Mouse (Mus musculus): ENCODE measurements around the gene Smco3.

GRCm38 (mm10) chr6:136883431-136883915 is 48.2 kb upstream of the Smco3 start:
- TF ChIP-seq NELFE (IDR thresholded peaks at IDR 0.05; ENCODE audit: low read depth, low read length) (no peak), HCFC1 (IDR thresholded peaks at IDR 0.05; ENCODE audit: low read depth, low read length) (no peak), USF2 (IDR thresholded peaks at IDR 0.05; ENCODE audit: borderline replicate concordance in 1 of 2, insufficient read depth in 1 of 2, low read depth in 1 of 2, low read length in 2 of 2) (no peak), MXI1 (IDR thresholded peaks at IDR 0.05; ENCODE audit: low read depth, low read length) (no peak), CTCF (IDR thresholded peaks at IDR 0.05 in 2 of 3, conservative IDR thresholded peaks at IDR 0.05 in 1 of 3; ENCODE audit: control insufficient read depth in 1 of 3, insufficient read depth in 1 of 3, low read depth in 2 of 3, low read length in 3 of 3, poor library complexity in 1 of 3, severe bottlenecking in 1 of 3) (no peak), UBTF (IDR thresholded peaks at IDR 0.05; ENCODE audit: borderline replicate concordance, insufficient read depth, low read depth, low read length) (no peak), GATA1 (IDR thresholded peaks at IDR 0.05; ENCODE audit: low read depth, low read length) (no peak), POLR2A (IDR thresholded peaks at IDR 0.05; ENCODE audit: control insufficient read depth in 1 of 2, insufficient read depth in 1 of 2, low read depth in 1 of 2, low read length in 2 of 2, poor library complexity in 1 of 2) (no peak), GABPA (IDR thresholded peaks at IDR 0.05; ENCODE audit: low read depth, low read length) (no peak), POLR2AphosphoS5 (IDR thresholded peaks at IDR 0.05; ENCODE audit: borderline replicate concordance, low read depth, low read length) (no peak), TCF12 (IDR thresholded peaks at IDR 0.05; ENCODE audit: low read depth, low read length) (no peak)

All from MEL (cell line).